Mouse (Mus musculus) ES-E14 (cell line): ENCODE results near the gene Grasp. TPM values are rescaled to one million over a fixed set of nuclear protein-coding genes. Genes with fewer than 3 reads are reported as not detected.

Experiments
- DNase-seq: peaks from one replicate; pipeline ENCODE4 v3.0.0-alpha.2; 2013; ENCODE audit warnings: low read depth, low spot score
- H3K27ac ChIP-seq: 2 replicates; pipeline ENCODE4 v1.5.1; 2012; ENCODE audit warnings: low read depth, mild to moderate bottlenecking, low read length, moderate library complexity, mixed read lengths; ENCODE audit not compliant: poor library complexity, insufficient read depth, severe bottlenecking
- H3K36me3 ChIP-seq: 2 replicates; pipeline ENCODE4 v1.6.1; 2012; ENCODE audit warnings: mild to moderate bottlenecking, low read length, moderate library complexity, mixed read lengths; ENCODE audit not compliant: control insufficient read depth, poor library complexity, insufficient read depth, severe bottlenecking
- H3K4me1 ChIP-seq, 2 experiments: fragments of 150-350 bp in 1 of 2; sonication (generic) in 1 of 2; 2 replicates each; pipeline ENCODE4 v1.6.1; 2012; ENCODE audit warnings: low read length in 2 of 2, mild to moderate bottlenecking in 1 of 2, mixed read lengths in 1 of 2; ENCODE audit not compliant: control insufficient read depth in 2 of 2, insufficient read depth in 2 of 2, poor library complexity in 1 of 2
- H3K4me3 ChIP-seq, 2 experiments: fragments of 150-350 bp in 1 of 2; sonication (generic) in 1 of 2; 2 replicates each; pipeline ENCODE4 v1.5.1; 2012; ENCODE audit warnings: low read length in 2 of 2, low read depth in 1 of 2, mild to moderate bottlenecking in 1 of 2, mixed read lengths in 1 of 2; ENCODE audit not compliant: insufficient read depth in 1 of 2, poor library complexity in 1 of 2, severe bottlenecking in 1 of 2
- H3K9ac ChIP-seq: 2 replicates; pipeline ENCODE4 v1.6.1; 2012; ENCODE audit warnings: low read depth, mild to moderate bottlenecking, low read length, mixed read lengths; ENCODE audit not compliant: poor library complexity, insufficient read depth, severe bottlenecking
- H3K9me3 ChIP-seq: fragments of 150-350 bp; sonication (generic); 2 replicates; pipeline ENCODE4 v1.6.1; 2012; ENCODE audit warnings: low read depth, mild to moderate bottlenecking, low read length; ENCODE audit not compliant: control insufficient read depth, insufficient read depth
- CHD2 ChIP-seq: IDR thresholded peaks from 2 replicates; pipeline ENCODE4 v1.6.1; 2014; ENCODE audit warnings: mild to moderate bottlenecking, low read depth, low read length, inconsistent platforms
- HCFC1 ChIP-seq: IDR thresholded peaks from 2 replicates; pipeline ENCODE4 v1.6.1; 2012; ENCODE audit warnings: low read length, inconsistent platforms, borderline replicate concordance; ENCODE audit not compliant: insufficient read depth
- MAFK ChIP-seq: IDR thresholded peaks from 2 replicates; pipeline ENCODE4 v1.6.1; 2014; ENCODE audit warnings: mild to moderate bottlenecking, low read depth, low read length, inconsistent platforms; ENCODE audit not compliant: insufficient read depth
- ZC3H11A ChIP-seq: IDR thresholded peaks from 2 replicates; pipeline ENCODE4 v1.6.1; 2012; ENCODE audit warnings: low read depth, mild to moderate bottlenecking, inconsistent platforms, low read length, borderline replicate concordance
- ZNF384 ChIP-seq: IDR thresholded peaks from 2 replicates; pipeline ENCODE4 v1.6.1; 2012; ENCODE audit warnings: low read depth, low read length, inconsistent platforms
- in situ Hi-C, 2 experiments: fragments of 600-800 bp; cut with MboI; formaldehyde crosslinking; loops; one replicate each; pipeline ENCODE4 v1.15.1; 2025; ENCODE audit warnings: low sequenced_read_pairs in 2 of 2, inconsistent platforms in 1 of 2; ENCODE audit not compliant: unreplicated experiment in 2 of 2
- total RNA-seq: library from RNA; depleted of rRNA; stranded (reverse); fragments of 300-350 nt; gene quantifications from 2 replicates; pipeline ENCODE4 v1.2.3, GENCODE M21; 2012

Grasp gene
- total RNA-seq, 1 experiment: 12.9 TPM

DNA sequence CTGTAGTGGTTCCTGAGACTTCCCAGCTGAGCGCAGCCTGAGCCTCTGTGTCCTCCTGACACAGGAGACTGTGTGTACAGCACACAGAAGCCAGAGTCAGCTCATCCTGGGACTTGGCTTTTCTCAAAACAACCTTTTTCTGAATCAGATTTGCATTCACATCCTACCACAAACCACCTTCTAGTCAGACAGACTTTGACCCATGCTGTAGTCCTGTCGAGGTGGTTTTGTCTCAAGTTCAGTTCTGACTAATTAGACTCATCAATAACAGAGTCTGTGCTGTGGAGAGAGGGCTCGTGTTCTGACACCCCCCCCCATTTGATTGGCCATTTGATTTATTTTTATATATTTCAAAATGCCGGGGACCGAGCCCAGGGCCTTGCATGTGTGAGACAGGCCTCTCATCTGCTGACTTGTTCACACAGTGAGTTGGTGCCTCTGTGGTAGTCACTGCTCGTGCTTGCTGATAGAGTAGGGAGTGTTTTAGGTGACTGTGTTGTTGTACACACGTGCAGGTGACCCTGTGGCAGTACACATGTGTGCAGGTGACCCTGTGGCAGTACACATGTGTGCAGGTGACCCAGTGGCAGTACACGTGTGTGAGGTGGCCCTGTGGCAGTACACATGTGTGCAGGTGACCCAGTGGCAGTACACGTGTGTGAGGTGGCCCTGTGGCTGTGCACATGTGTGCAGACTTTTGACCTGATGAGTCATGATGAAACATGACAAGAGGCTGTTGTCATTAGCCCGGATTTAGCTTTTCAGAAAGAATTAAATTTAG, 33.8 kb upstream of the Grasp start:
- no peak overlapping the region for H3K9ac ChIP-seq
- no peaks in the 10 kb centered on the region for H3K9me3 ChIP-seq
- H3K27ac ChIP-seq: no peak overlapping the region
- TF ChIP-seq CHD2: no peak
- no peak for TF ChIP-seq HCFC1
- no peak for TF ChIP-seq ZNF384
- TF ChIP-seq ZC3H11A: no peak
- no peak overlapping the region for H3K4me3 ChIP-seq
- H3K36me3 ChIP-seq: peaks cover 13% of the 10 kb centered on the region
- in situ Hi-C loops: no loop called here
- H3K4me1 ChIP-seq: no peaks in the 10 kb centered on the region
- DNase-seq: no peak

GRCm38 (mm10) chr15:101190762-101191150, 33.2 kb upstream of the Grasp start:
- in situ Hi-C loops: no loop called here
- H3K36me3 ChIP-seq: peaks cover 16% of the 10 kb centered on the region
- no peak overlapping the region for H3K27ac ChIP-seq
- no peak for DNase-seq
- H3K4me3 ChIP-seq: no peak overlapping the region
- H3K9me3 ChIP-seq: no peaks in the 10 kb centered on the region
- no peaks in the 10 kb centered on the region for H3K4me1 ChIP-seq
- H3K9ac ChIP-seq: no peak overlapping the region
- no peak for TF ChIP-seq MAFK
- TF ChIP-seq ZNF384: no peak
- no peak for TF ChIP-seq ZC3H11A
- TF ChIP-seq HCFC1: no peak
- TF ChIP-seq CHD2: no peak

GRCm38 (mm10) chr15:101191459-101192259, 32.3 kb upstream of the Grasp start:
- DNase-seq: no peak
- Histone ChIP-seq H3K9me3 (no peaks in the 10 kb centered on the region), H3K36me3 (peaks cover 25% of the 10 kb centered on the region), H3K9ac (no peak overlapping the region), H3K27ac (no peak overlapping the region), H3K4me1 (no peaks in the 10 kb centered on the region), H3K4me3 (no peak overlapping the region)
- no peak for TF ChIP-seq ZNF384
- no peak for TF ChIP-seq HCFC1
- TF ChIP-seq MAFK: no peak
- no peak for TF ChIP-seq CHD2
- no peak for TF ChIP-seq ZC3H11A
- in situ Hi-C loops: no loop called here

- no peaks in the 10 kb centered on the region for H3K4me1 ChIP-seq
- TF ChIP-seq CHD2 (no peak), ZC3H11A (no peak), HCFC1 (no peak), MAFK (no peak), ZNF384 (no peak)
- no peak overlapping the region for H3K27ac ChIP-seq
- no peak overlapping the region for H3K4me3 ChIP-seq
- H3K9ac ChIP-seq: no peak overlapping the region
- in situ Hi-C loops: no loop called here
- H3K9me3 ChIP-seq: no peaks in the 10 kb centered on the region
- H3K36me3 ChIP-seq: peaks cover 27% of the 10 kb centered on the region
- no peak for DNase-seq
These were observed 31.7 kb upstream of the Grasp start for GRCm38 (mm10) chr15:101192260-101192640.
